Mouse (Mus musculus) hindbrain, postnatal 0 days (tissue): ENCODE data around the gene Gm28374. TPM values are rescaled to one million over a fixed set of nuclear protein-coding genes. Genes with fewer than 3 reads are reported as not detected.

ENCODE experiments used
- ATAC-seq: fragments of 200-750 bp; cut with Nextera tagmentation; 2 replicates; pipeline ENCODE4 v1.8.0; 2017; ENCODE audit warnings: mild to moderate bottlenecking, moderate TSS enrichment, moderate library complexity
- DNase-seq: peaks from one replicate; pipeline ENCODE4 v3.0.0-alpha.2; 2015; ENCODE audit warnings: low spot score
- H3K27ac ChIP-seq: fragments of 300-500 bp; sonication (generic); 2 replicates; pipeline ENCODE4 v1.5.1; 2014; ENCODE audit warnings: mild to moderate bottlenecking
- H3K27me3 ChIP-seq: fragments of 300-500 bp; sonication (generic); 2 replicates; pipeline ENCODE4 v1.6.1; 2014; ENCODE audit warnings: low read length, mixed read lengths; ENCODE audit not compliant: insufficient read depth
- H3K36me3 ChIP-seq: fragments of 300-500 bp; sonication (generic); 2 replicates; pipeline ENCODE4 v1.6.1; 2014; ENCODE audit warnings: low read length, mixed read lengths; ENCODE audit not compliant: insufficient read depth
- H3K4me1 ChIP-seq: fragments of 300-500 bp; sonication (generic); 2 replicates; pipeline ENCODE4 v1.6.1; 2014; ENCODE audit warnings: antibody characterized with exemption, low read length, mixed read lengths; ENCODE audit not compliant: insufficient read depth
- H3K4me2 ChIP-seq: fragments of 300-500 bp; sonication (generic); 2 replicates; pipeline ENCODE4 v1.6.1; 2014; ENCODE audit warnings: low read depth, mild to moderate bottlenecking, low read length, moderate library complexity, mixed read lengths
- H3K4me3 ChIP-seq: fragments of 300-500 bp; sonication (generic); 2 replicates; pipeline ENCODE4 v1.5.1; 2014; ENCODE audit warnings: low read length
- H3K9ac ChIP-seq: fragments of 300-500 bp; sonication (generic); replicated peaks from 2 replicates; pipeline ENCODE4 v1.6.1; 2014; ENCODE audit warnings: mild to moderate bottlenecking, low read length, moderate library complexity, mixed read lengths
- H3K9me3 ChIP-seq: fragments of 300-500 bp; sonication (generic); 2 replicates; pipeline ENCODE4 v1.6.1; 2016; ENCODE audit warnings: low read length, mixed read lengths
- CTCF ChIP-seq: IDR thresholded peaks from 2 replicates; pipeline ENCODE4 v1.5.1; 2016; ENCODE audit warnings: antibody characterized with exemption, control low read depth, low read depth
- WGBS: fragments of 180-500 bp; shearing (Covaris S2); extraction: QIAGEN DNeasy Blood & Tissue Kit; methylation state at CpG from one replicate; pipeline ENCODE4 v1.1.7; 2014; 5-methylcytosine and 5-hydroxymethylcytosine counted together
- polyA plus RNA-seq: library from polyadenylated mRNA; unstranded; fragments of >200 nt; fragmentation: Nextera tagmentation; extraction: Ambion mirVana; gene quantifications from 2 replicates; pipeline ENCODE4 v1.2.1, GENCODE M21; 2015
- total RNA-seq: library from RNA; depleted of rRNA; stranded (reverse); fragments of >200 nt; gene quantifications from 2 replicates; pipeline ENCODE4 v1.2.3, GENCODE M21; 2014

Gm28374 gene
- total and polyA plus RNA-seq, 2 experiments from 2014 or later: 0.24 to 0.37 TPM

GRCm38 (mm10) chr19:6058513-6058912, 23.5 kb downstream of the Gm28374 start:
- Histone ChIP-seq H3K36me3 (peaks cover 24% of the 10 kb centered on the region), H3K4me2 (peak overlapping the region; percentile 86), H3K9ac (peak overlapping the region; percentile 86), H3K27me3 (no peaks in the 10 kb centered on the region), H3K27ac (peak overlapping the region; percentile 80; the same call in 1 of the 2 replicates), H3K4me1 (peaks cover 18% of the 10 kb centered on the region), H3K9me3 (no peaks in the 10 kb centered on the region), H3K4me3 (peak overlapping the region; percentile 88)
- no peak for TF ChIP-seq CTCF
- WGBS: 40% methylated on average over 5 of the region's 5 CpGs
- ATAC-seq (no peak), DNase-seq (no peak)

DNA sequence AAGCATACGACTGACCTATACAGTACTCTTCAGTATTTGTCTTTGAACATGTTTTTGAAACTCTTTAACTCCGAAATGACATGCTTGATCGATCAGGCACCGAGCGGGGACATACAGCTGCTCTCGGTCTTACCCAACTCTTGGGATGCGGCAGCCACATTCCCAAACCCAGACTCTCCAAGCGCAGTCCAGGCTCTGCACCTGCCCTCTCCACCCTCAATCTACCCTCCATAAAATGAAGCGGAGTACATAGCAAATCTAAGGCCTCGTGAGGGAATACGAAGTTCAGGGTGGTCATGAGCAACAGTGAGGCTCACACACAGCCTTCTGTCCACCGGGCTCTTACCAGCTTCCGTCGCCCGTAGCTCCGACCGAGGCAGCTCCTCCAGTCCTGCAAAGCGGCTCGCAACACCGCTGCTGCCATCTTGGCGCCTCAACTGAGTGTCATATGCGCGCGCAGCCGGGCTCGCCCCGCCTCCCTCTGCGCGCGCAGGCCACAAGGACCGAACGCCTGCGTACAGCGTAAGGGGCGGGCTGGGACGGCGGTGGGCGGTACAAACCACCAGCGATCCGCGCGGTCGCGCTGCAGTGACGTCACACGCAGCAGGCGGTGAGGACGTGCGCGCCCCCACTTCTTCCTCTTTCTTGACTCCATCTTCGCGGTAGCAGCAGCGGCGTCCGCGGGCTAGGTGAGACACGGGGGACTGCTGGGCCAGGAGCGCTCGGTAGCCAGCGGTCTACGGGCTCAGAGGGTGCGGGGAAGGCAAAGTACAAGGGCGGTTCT, 24.6 kb downstream of the Gm28374 start, which contains the start of the genes Mrpl49 and Fau:
Mrpl49 (minus strand) TSS at position 473 of the 784 bp plus-strand sequence.
Fau (plus strand) TSS at position 532 of the 784 bp plus-strand sequence.
- TF ChIP-seq CTCF: no peak
- DNase-seq (peak; percentile 99), ATAC-seq (peak; percentile 92)
- Histone ChIP-seq H3K36me3 (peaks cover 33% of the 10 kb centered on the region), H3K4me3 (peak within 1 kb of the TSS; percentile 88), H3K9ac (peak within 1 kb of the TSS; percentile 86), H3K27me3 (no peaks in the 10 kb centered on the region), H3K4me2 (peak within 1 kb of the TSS; percentile 86), H3K4me1 (peaks cover 16% of the 10 kb centered on the region), H3K9me3 (no peaks in the 10 kb centered on the region), H3K27ac (peak within 1 kb of the TSS; percentile 80)
- 0% methylated on average over 57 of the region's 63 CpGs for WGBS

- H3K4me3 ChIP-seq: peak overlapping the region; percentile 88
- peaks cover 11% of the 10 kb centered on the region for H3K4me1 ChIP-seq
- H3K36me3 ChIP-seq: peaks cover 41% of the 10 kb centered on the region
- TF ChIP-seq CTCF: no peak
- no peak for DNase-seq
- no peak overlapping the region for H3K27ac ChIP-seq
- peak overlapping the region; percentile 86 for H3K4me2 ChIP-seq
- 60% methylated on average over 4 of the region's 4 CpGs for WGBS
- no peaks in the 10 kb centered on the region for H3K27me3 ChIP-seq
- no peak for ATAC-seq
- H3K9me3 ChIP-seq: no peaks in the 10 kb centered on the region
- H3K9ac ChIP-seq: peak overlapping the region; percentile 86; the same call in 1 of the 2 replicates
These were observed 25.4 kb downstream of the Gm28374 start for GRCm38 (mm10) chr19:6056696-6057095.

DNA sequence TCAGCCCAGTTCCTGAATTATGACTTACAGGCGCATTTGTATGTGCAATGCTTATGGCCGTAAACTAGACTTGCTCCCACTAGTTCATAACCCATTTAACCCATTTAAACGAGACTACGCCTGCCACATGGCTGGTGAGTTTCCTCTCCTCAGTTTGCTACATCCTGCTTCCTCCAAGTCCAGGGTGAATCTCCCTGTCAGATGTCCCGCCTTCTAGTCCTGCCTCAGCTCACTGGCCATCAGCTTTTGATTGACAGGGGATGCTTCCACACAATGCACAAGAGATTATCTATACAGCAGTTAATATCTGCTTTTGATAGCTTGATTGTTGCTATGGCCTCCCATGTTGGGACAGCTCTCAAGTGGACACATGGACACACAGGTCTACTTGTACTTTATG, 27.8 kb downstream of the Gm28374 start:
- ATAC-seq (no peak), DNase-seq (no peak)
- no peak overlapping the region for H3K4me2 ChIP-seq
- whole genome bisulfite sequencing: 87% methylated on average over 5 of the region's 5 CpGs
- H3K9me3 ChIP-seq: no peaks in the 10 kb centered on the region
- H3K27ac ChIP-seq: no peak overlapping the region
- no peaks in the 10 kb centered on the region for H3K27me3 ChIP-seq
- no peak overlapping the region for H3K9ac ChIP-seq
- H3K4me3 ChIP-seq: no peak overlapping the region
- peaks cover 61% of the 10 kb centered on the region for H3K36me3 ChIP-seq
- TF ChIP-seq CTCF: no peak
- peaks cover 11% of the 10 kb centered on the region for H3K4me1 ChIP-seq

DNA sequence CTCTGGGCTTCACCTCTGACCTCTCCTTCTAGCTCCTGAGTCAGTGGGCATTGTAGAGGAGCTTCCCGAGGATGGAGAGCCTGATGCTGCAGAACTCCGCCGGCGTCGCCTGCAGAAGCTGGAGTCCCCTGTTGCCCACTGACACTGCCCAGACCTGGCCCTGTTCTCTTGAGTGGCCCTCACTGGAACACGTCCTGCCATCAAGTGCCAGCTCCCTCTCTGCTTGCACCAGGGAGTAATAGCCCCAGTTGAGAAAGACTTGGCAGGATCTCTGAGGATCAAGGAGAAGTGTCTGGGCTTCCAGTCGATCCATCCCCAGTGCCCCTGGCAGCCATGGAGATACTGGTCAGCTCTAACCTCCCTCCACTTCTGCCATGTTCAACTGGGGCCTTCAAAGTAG, 29.5 kb downstream of the Gm28374 start:
- 81% methylated on average over 7 of the region's 7 CpGs for WGBS
- H3K4me3 ChIP-seq: no peak overlapping the region
- no peak for ATAC-seq
- H3K27me3 ChIP-seq: no peaks in the 10 kb centered on the region
- H3K4me2 ChIP-seq: no peak overlapping the region
- no peak overlapping the region for H3K27ac ChIP-seq
- H3K4me1 ChIP-seq: peaks cover 12% of the 10 kb centered on the region
- DNase-seq: no peak
- H3K9ac ChIP-seq: no peak overlapping the region
- no peak for TF ChIP-seq CTCF
- H3K36me3 ChIP-seq: peaks cover 70% of the 10 kb centered on the region
- H3K9me3 ChIP-seq: no peaks in the 10 kb centered on the region

GRCm38 (mm10) chr19:6048681-6049410, 33.2 kb downstream of the Gm28374 start:
- no peak for TF ChIP-seq CTCF
- H3K27ac ChIP-seq: no peak overlapping the region
- no peak overlapping the region for H3K4me2 ChIP-seq
- H3K36me3 ChIP-seq: peaks cover 53% of the 10 kb centered on the region
- 89% methylated on average over 11 of the region's 11 CpGs for WGBS
- no peaks in the 10 kb centered on the region for H3K27me3 ChIP-seq
- H3K9ac ChIP-seq: no peak overlapping the region
- no peaks in the 10 kb centered on the region for H3K9me3 ChIP-seq
- peaks cover 13% of the 10 kb centered on the region for H3K4me1 ChIP-seq
- no peak for DNase-seq
- no peak overlapping the region for H3K4me3 ChIP-seq
- ATAC-seq: no peak
